Mouse (Mus musculus) lung, postnatal 4 days (tissue): Measurements from ENCODE around the gene Dpp4.

Experiments used
- DNase-seq, 2 experiments: peaks; one replicate each; pipeline ENCODE4 v3.0.0; 2021

The Dpp4 gene

DNA sequence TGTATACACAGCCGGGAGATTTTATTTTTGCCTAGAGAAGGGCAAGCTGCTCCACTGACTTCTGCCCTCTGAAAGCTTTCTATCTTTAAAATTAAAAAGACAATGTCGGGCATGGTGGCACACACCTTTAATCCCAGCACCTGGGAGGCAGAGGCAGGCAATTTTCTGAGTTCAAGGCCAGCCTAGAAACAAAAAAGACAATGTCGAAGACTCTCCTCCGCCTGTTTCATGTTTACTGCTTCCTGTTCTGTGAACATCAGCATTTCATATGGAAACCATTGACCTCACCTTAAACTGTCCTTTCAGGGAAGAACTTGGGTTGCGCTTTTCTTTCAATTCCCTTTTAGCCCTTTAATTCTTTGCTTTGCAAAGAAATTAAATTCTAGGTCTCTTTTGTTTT lies 3.8 kb downstream of the Dpp4 start:
- no peak for DNase-seq

DNA sequence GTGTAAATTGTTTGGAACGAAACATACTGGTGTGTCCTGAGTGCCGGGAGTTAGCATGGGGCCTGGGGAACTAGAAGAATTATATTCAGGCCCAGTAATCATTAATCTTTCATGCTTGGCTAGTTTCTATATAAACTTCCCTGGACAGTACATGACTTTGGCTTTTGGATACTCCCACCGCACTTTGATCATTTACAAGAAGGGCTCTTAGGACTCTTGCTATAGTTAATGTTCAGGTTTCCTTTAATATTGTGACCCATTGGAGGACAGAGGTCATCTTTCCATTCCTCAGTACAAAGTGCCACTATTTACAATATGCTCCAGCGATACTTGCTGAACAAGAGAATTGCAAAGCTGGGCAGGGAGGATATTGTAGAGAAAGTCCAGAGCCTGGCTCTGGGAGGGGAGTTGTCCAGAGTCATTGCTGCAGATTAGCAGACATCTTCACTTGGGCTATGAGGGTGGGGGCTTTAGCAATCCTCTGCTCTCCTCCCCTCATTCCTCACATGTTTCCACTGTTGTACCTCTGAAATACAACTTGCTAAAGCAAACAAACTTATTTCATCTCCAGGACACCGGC lies 8.4 kb downstream of the Dpp4 start:
- no peak for DNase-seq

DNA sequence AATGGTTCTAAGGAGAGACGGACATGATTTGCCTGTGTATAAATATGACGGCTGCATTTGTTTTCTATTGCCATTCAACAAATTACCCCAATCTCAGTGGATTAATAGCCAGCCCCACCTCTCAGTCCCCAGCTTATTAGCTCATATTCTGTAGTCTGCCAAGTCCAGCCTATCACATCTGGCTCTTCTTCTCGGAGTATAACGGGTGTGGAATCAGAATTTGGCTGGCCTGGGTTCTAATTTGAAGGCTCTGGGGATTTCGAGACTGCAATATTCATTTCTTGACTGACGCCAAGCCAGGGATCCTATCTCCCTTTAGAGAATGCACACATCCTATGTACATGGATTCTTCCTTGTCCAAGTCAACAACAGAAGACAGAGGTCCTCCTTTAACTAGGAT lies 11.0 kb downstream of the Dpp4 start:
- DNase-seq, result no peak

DNA sequence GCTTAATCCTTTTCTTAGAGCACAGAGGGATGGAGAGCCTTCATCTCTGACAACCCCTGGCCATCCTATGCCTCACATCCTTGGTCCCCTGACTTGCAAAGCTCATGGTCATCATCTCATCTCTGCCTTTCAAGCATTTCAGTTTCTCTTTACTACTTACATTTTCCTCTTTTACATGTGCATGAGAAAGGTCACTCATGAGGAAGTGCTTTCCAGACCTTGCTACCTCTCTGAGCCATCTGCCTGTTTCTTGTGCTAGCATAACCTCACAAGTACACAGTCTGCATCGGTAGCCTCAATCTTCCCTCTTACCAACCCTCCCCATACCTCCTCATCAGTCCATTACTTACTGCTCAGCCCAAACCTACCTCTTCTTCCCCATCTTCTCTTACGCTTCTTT lies 12.2 kb downstream of the Dpp4 start:
- DNase-seq, result no peak

DNA sequence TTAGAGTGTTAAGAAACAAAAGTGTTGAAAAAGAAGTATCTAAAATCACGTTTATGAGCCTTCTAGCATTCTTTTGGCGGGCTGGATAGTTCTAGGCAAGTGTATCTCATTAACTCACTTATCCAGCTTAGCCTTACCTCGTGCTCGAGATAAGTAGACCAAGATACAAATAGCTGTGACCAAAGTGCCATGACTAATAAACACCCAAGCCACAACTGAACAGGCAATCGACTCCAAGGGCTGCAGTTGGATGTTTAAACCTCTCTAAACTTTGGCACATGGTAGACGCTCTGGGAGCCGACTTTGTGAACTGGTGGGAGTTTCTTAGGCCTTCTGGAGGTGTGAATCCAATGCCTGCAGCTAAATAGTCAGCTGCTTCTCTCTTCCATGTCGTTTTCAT lies 12.7 kb downstream of the Dpp4 start:
- DNase-seq, result no peak

- no peak for DNase-seq
These were observed 13.7 kb downstream of the Dpp4 start for GRCm38 (mm10) chr2:62398115-62398875.

DNA sequence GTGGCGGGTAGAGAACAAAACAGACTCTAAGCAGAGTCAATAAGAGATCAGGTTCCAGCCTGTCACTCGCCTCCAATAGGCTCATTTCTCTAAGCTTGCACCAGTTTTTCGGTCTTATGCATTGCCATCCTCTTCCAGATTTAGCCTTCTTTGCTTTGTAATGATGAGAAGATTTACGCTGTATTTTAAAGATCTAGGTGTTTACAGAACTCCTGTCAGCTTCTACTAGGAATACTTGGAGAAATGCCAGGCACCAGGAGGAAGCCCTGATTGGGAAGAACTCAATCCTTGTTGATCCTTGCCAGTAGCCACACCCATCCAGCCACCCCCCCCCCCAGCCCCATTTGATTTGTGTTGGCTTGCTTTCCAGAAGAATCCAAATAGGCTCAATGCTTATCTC lies 14.4 kb downstream of the Dpp4 start:
- DNase-seq, result no peak

DNA sequence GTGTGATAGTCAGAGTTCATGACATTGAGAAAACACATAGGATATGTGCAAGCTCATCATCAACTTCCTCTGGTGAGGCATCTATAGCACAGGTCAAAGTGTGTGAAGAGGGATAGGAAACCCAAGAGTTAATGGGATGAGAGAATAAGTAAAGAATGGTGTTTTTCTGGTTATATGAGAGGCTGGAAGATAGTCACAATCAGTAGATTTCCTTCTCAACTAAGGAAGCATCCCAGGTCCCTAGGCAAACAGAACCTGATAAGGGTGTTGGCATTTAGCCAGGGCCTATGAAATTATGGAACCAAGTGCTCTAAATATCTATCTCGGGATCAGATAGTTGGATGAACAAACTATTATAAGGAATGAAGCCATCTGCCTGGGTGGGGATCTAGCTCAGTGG lies 15.2 kb downstream of the Dpp4 start:
- DNase-seq, result no peak

GRCm38 (mm10) chr2:62394800-62395199 lies 17.2 kb downstream of the Dpp4 start:
- no peak for DNase-seq

DNA sequence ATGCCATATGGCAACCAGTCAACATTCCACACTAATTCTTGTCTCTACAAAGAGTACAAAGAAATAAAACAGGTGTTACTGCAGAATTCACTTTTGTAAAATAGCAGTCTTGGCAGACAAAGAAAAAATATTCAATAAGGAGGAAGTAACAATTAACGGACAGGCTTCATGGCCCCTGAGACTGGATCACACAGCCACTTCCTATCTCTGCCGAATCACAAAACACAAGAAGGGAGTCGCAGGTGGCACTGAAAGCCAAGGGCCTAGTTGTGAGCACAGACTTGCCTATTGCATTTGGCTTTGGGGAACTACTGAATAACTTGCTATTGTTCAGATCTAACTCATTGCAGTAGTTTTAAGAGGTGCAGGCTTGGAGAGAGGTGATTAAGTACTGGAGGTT lies 19.9 kb downstream of the Dpp4 start:
- no peak for DNase-seq

DNA sequence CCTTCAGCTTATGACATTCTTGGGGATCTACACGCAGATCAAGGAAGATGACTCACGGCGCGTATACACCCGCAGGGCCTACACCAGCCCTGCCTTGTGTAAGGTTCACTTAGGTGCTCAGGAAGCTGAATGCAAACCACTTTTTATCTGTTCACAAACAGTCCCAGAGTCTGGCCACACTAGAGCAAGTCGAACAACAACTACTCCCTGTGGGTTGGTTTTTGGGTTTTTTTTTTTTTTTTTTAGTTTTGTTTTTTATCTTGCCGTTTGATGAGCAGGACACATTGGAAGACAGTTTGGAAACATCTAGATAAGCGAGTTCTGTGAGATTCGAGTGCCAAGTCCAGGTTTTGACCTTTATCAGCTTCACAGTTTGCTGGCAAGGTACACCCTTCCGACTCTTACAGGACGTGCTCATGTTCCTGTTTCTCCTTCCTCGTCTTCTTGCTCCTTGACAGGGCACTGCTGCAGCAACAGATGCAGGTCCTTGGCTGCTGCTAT lies 21.0 kb downstream of the Dpp4 start:
- no peak for DNase-seq

GRCm38 (mm10) chr2:62390305-62390704 lies 21.7 kb downstream of the Dpp4 start:
- DNase-seq, result no peak

DNA sequence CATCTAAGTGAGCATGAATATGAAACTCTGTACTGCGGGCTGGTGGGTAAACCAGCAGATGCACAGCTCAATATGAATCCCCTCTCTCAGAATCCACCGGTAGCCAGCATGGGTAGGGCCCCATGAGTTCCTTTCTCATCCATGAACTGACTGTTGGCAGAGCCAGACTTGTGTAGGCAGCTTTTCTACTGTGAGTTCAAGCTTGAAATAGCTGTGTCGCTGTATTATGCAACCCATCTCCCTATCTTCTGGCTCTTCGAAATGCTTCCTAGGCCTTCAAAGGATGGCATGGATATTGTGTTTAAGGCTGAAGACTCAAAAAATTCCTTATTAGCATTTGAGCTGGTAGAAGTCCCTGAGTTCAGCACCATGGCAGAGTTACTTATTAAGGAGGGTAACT lies 23.2 kb downstream of the Dpp4 start:
- no peak for DNase-seq

DNA sequence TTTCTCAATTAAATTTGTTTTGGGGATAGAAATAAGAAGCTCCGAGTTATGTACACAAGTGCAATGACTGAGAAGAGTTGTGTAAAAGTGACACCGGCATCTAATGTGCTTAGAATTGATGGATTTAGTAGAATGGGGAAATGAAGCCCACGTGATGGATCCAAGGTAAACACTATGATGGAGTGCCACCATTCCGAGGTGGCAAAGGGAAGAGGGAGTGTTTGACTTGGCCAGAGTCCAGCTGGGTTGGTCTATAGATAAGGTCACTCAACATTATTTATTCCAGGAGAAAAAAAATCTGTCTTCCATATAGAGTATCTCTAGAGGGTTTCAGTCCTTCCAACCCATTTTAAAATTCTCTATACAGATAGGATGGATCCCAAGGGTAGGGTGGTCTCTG lies 28.8 kb downstream of the Dpp4 start:
- peak; percentile 54 to 59 for DNase-seq

GRCm38 (mm10) chr2:62382440-62382839 lies 29.6 kb downstream of the Dpp4 start:
- peak; percentile 18 to 24 for DNase-seq

DNA sequence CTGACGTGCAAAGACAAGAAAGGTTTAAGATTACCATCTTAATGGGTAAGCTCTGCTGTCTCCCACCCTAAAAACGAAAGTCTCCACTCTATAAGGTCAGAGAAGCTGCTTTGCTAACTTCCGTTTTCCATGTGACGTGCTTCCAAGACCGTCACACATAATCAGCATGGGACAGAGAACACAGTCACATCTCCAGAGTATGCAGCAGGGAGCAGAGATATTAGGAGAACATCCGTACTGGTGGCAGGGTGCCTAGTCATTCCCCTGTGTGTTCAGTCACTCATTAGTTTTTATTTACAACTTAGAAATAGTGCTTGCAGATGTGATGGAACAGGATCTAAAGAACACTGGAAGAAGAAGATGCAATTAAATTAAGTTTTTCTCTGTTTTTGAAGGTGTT lies 30.3 kb downstream of the Dpp4 start:
- DNase-seq, result no peak

DNA sequence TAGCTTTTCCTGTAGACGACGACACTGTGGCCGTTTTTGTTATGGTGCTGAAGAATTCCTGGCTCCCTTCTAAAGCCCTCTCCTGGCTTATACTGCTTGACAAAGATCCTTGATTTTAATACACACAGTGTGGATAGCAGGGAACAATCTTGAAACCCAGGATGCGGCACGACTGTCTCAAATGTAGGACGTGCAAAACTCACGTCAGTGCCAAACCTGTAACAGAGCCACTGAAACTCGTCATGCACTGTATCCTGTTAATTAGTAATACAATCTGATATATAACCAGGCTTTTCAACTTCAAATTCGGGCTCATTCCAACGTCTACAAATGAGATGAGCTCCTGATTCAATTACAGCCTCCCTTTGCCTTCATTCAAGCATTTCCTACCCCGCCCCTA lies 38.3 kb downstream of the Dpp4 start:
- no peak for DNase-seq

- no peak for DNase-seq
These were observed 42.0 kb downstream of the Dpp4 start for GRCm38 (mm10) chr2:62370048-62370447.

- no peak for DNase-seq
These were observed 43.5 kb downstream of the Dpp4 start for GRCm38 (mm10) chr2:62368349-62369053.

DNA sequence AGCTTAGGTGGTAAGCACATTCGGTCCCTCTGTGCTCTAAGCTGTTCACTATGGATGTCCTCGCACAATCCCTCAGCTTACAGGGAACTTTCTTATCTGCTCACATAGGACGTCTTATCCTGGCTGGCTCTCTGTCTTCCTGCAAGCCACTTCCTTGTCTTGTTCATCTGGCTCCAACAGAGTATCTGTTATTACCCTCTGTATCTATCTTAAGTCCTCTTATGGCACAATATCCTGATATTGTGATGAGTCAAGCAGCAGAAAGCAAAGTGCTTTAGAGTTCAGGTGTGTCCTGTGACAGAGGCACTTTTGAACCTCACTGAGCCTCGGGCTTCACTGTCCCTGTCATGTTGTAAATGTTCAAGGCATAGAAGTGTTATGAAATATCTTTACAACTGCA lies 48.4 kb downstream of the Dpp4 start:
- DNase-seq, result no peak

DNA sequence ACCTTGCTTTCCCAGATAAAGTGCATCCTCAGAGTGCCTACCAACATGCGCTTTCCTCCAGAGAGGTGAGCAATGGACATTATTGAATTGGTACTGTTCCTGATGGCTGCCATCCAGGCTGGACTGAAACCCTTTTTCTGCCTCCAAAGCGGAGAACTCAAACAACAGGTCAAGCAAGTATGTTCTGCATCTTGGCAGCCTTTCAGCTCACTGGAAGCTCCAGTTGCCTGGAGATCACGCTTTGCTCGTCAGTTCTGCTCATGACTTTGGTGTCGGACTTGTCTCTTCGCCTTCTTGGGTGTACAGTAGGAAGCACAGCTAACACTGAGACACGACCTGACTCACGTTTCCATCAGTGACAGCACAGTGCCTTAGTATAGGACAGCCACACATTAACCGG lies 49.8 kb downstream of the Dpp4 start:
- DNase-seq, result no peak

DNA sequence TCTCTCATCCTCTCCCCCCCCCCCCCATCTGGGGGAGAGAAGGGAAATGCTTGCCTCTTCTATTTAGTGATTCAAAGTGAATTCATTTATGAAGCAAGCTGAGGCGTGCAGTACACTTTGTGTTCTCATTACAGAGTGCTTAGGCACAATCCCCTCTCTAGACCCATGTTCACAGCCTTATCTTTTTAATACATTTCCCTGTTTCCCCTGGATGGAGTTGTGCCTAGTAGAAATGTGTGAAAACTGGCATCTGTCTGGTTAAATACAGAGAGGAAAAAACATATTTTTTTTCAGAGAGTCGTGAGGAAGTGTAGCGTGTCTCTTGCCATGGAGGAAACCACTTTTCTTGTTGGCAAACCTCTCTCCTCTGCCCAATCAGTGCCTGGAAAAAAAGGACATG lies 50.5 kb downstream of the Dpp4 start:
- DNase-seq, result no peak

- DNase-seq, result no peak
These were observed 51.2 kb downstream of the Dpp4 start for GRCm38 (mm10) chr2:62360872-62361271.

DNA sequence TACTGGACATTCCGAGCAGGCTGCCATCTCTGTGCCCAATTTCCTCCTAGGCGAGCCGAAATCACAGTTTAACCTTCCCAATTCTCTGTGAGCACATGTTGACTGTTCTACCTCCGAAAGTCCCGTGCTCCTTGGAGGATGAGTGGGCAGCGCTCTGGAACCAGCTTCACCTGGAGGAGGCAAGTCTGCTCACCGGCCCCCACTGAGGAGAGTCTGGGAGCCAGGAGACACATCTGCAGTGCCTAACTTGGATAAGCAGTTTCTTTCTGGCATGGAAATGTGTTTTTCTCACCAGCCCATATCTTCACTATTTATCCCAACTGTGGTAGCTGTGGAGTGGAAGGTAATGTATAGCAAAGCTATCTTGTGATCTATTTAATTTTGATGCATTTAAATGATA lies 54.8 kb downstream of the Dpp4 start:
- no peak for DNase-seq
